Comparison of ENCODE assay signal across 8 mouse cellular contexts in genomic region chr14:86489044-86489816, GRCm38 (mm10).
A peak's percentile ranks its signal among the peaks of the same experiment; 100 is the strongest.
DNase-seq lines count a peak whose midpoint lies in the region; ATAC-seq and TF ChIP-seq lines count a peak whose summit lies in the region.

No protein-coding gene starts in this region.

- no peaks in the 10 kb centered on the region for H3K36me3 ChIP-seq in hindbrain, embryonic 13.5 days
- no peaks in the 10 kb centered on the region for H3K36me3 ChIP-seq in hindbrain, embryonic 12.5 days
- no peaks in the 10 kb centered on the region for H3K36me3 ChIP-seq in hindbrain, embryonic 16.5 days (ENCODE audit: control insufficient read depth, insufficient read depth, low read length)
- H3K36me3 ChIP-seq in liver, postnatal 0 days (replicated peaks; ENCODE audit: insufficient read depth, low read length): no peaks in the 10 kb centered on the region

- 78% methylated on average over 16 of the region's 16 CpGs for WGBS in hindbrain, embryonic 13.5 days
- 87% methylated on average over 16 of the region's 16 CpGs for whole genome bisulfite sequencing in hindbrain, embryonic 12.5 days
- WGBS in hindbrain, embryonic 16.5 days: 61% methylated on average over 16 of the region's 16 CpGs
- 64% methylated on average over 16 of the region's 16 CpGs for WGBS in liver, postnatal 0 days (ENCODE audit: insufficient replicate concordance)

- no peak for TF ChIP-seq EP300 in liver, postnatal 0 days (IDR thresholded peaks at IDR 0.05; ENCODE audit: low read depth)

- no peak overlapping the region for H3K9ac ChIP-seq in hindbrain, embryonic 13.5 days
- no peak overlapping the region for H3K9ac ChIP-seq in hindbrain, embryonic 12.5 days
- H3K9ac ChIP-seq in hindbrain, embryonic 16.5 days (ENCODE audit: low read depth, low read length): no peak overlapping the region
- no peak overlapping the region for H3K9ac ChIP-seq in liver, postnatal 0 days (replicated peaks)

- no peak for TF ChIP-seq CTCF in liver, postnatal 0 days (IDR thresholded peaks at IDR 0.05; ENCODE audit: low read depth)

- no peaks in the 10 kb centered on the region for H3K9me3 ChIP-seq in hindbrain, embryonic 13.5 days
- H3K9me3 ChIP-seq in hindbrain, embryonic 12.5 days (replicated peaks): no peaks in the 10 kb centered on the region
- H3K9me3 ChIP-seq in hindbrain, embryonic 16.5 days (ENCODE audit: control insufficient read depth, low read length): no peaks in the 10 kb centered on the region
- H3K9me3 ChIP-seq in liver, postnatal 0 days (ENCODE audit: low read length): no peaks in the 10 kb centered on the region

- intact Hi-C loops in left cerebral cortex, postnatal 25 days (cut with DNase I): no loop called here

- H3K4me2 ChIP-seq in hindbrain, embryonic 13.5 days: no peak overlapping the region
- H3K4me2 ChIP-seq in hindbrain, embryonic 12.5 days (replicated peaks): no peak overlapping the region
- H3K4me2 ChIP-seq in hindbrain, embryonic 16.5 days (ENCODE audit: low read length): no peak overlapping the region
- H3K4me2 ChIP-seq in liver, postnatal 0 days (ENCODE audit: low read depth, low read length): no peak overlapping the region

- H3K4me1 ChIP-seq in hindbrain, embryonic 13.5 days (replicated peaks): peaks cover 20% of the 10 kb centered on the region
- H3K4me1 ChIP-seq in hindbrain, embryonic 12.5 days: 0 out of 2 replicates have a peak, but pooled peaks cover 2% of the 10 kb centered on the region
- peaks cover 10% of the 10 kb centered on the region for H3K4me1 ChIP-seq in hindbrain, embryonic 16.5 days (ENCODE audit: control insufficient read depth, insufficient read depth, low read depth, low read length)
- no peaks in the 10 kb centered on the region for H3K4me1 ChIP-seq in liver, postnatal 0 days (ENCODE audit: insufficient read depth)

- H3K27ac ChIP-seq in hindbrain, embryonic 13.5 days: peak overlapping the region; percentile 77
- no peak overlapping the region for H3K27ac ChIP-seq in hindbrain, embryonic 12.5 days
- peak overlapping the region; percentile 32 for H3K27ac ChIP-seq in hindbrain, embryonic 16.5 days (ENCODE audit: low read depth, low read length)
- H3K27ac ChIP-seq in liver, postnatal 0 days (ENCODE audit: low read depth): no peak overlapping the region

- DNase-seq in cerebellum, adult 8-10 months: peak; percentile 47
- peak; percentile 42 to 67 for DNase-seq in left cerebral cortex, postnatal 25 days (ENCODE audit: low spot score in 2 of 2)
- DNase-seq in liver, postnatal 0 days: no peak
- no peak for DNase-seq in thymus, postnatal 0 days (ENCODE audit: low spot score)
- DNase-seq in spleen, adult 12 weeks (ENCODE audit: low spot score): no peak

- no peaks in the 10 kb centered on the region for H3K27me3 ChIP-seq in hindbrain, embryonic 13.5 days
- H3K27me3 ChIP-seq in hindbrain, embryonic 12.5 days: no peaks in the 10 kb centered on the region
- H3K27me3 ChIP-seq in hindbrain, embryonic 16.5 days (replicated peaks; ENCODE audit: control insufficient read depth, insufficient read depth, low read length): no peaks in the 10 kb centered on the region
- H3K27me3 ChIP-seq in liver, postnatal 0 days (ENCODE audit: insufficient read depth, low read length): no peaks in the 10 kb centered on the region

- ATAC-seq in hindbrain, embryonic 13.5 days (ENCODE audit: low FRiP score): no peak
- ATAC-seq in hindbrain, embryonic 12.5 days (ENCODE audit: low FRiP score): no peak
- no peak for ATAC-seq in hindbrain, embryonic 16.5 days
- ATAC-seq in liver, postnatal 0 days: no peak

- H3K4me3 ChIP-seq in hindbrain, embryonic 13.5 days: no peak overlapping the region
- H3K4me3 ChIP-seq in hindbrain, embryonic 12.5 days: no peak overlapping the region
- no peak overlapping the region for H3K4me3 ChIP-seq in hindbrain, embryonic 16.5 days (ENCODE audit: low read length)
- H3K4me3 ChIP-seq in liver, postnatal 0 days (ENCODE audit: low read depth, low read length): no peak overlapping the region

Comparison
In these comparisons a context has a peak if more than half of its experiments do, and no peak if none do; other contexts are left out.
1. H3K27ac ChIP-seq: peak in hindbrain, embryonic 13.5 days (single experiment) and hindbrain, embryonic 16.5 days (single experiment); none in hindbrain, embryonic 12.5 days (single experiment) and liver, postnatal 0 days (single experiment).
2. DNase-seq: peak in cerebellum, adult 8-10 months (single experiment) and left cerebral cortex, postnatal 25 days (2 of 2); none in liver, postnatal 0 days (single experiment), thymus, postnatal 0 days (single experiment) and spleen, adult 12 weeks (single experiment).